Mouse (Mus musculus) kidney, embryonic 16.5 days (tissue): ENCODE results near the gene Pawr. TPM values are rescaled to one million over a fixed set of nuclear protein-coding genes. Genes with fewer than 3 reads are reported as not detected.
A peak's percentile ranks its signal among the peaks of the same experiment; 100 is the strongest.

ENCODE experiments used
- ATAC-seq: fragments of 200-750 bp; cut with Nextera tagmentation; 2 replicates; pipeline ENCODE4 v1.8.0; 2017; ENCODE audit warnings: moderate TSS enrichment; ENCODE audit not compliant: low FRiP score, low TSS enrichment
- H3K27ac ChIP-seq: fragments of 300-500 bp; sonication (generic); 2 replicates; pipeline ENCODE4 v1.5.1; 2014; ENCODE audit warnings: low read length
- H3K27me3 ChIP-seq: fragments of 300-500 bp; sonication (generic); 2 replicates; pipeline ENCODE4 v1.6.1; 2014; ENCODE audit warnings: low read length, control low read depth, mixed read lengths; ENCODE audit not compliant: insufficient read depth
- H3K36me3 ChIP-seq: fragments of 300-500 bp; sonication (generic); 2 replicates; pipeline ENCODE4 v1.6.1; 2014; ENCODE audit warnings: low read length, control low read depth, mixed read lengths; ENCODE audit not compliant: insufficient read depth
- H3K4me1 ChIP-seq: fragments of 300-500 bp; sonication (generic); 2 replicates; pipeline ENCODE4 v1.6.1; 2014; ENCODE audit warnings: low read length, control low read depth, mixed read lengths; ENCODE audit not compliant: insufficient read depth
- H3K4me2 ChIP-seq: fragments of 300-500 bp; sonication (generic); replicated peaks from 2 replicates; pipeline ENCODE4 v1.6.1; 2014; ENCODE audit warnings: low read depth, low read length
- H3K4me3 ChIP-seq: fragments of 300-500 bp; sonication (generic); 2 replicates; pipeline ENCODE4 v1.5.1; 2014; ENCODE audit warnings: mild to moderate bottlenecking, low read length
- H3K9ac ChIP-seq: fragments of 300-500 bp; sonication (generic); replicated peaks from 2 replicates; pipeline ENCODE4 v1.6.1; 2014; ENCODE audit warnings: low read length
- H3K9me3 ChIP-seq: fragments of 300-500 bp; sonication (generic); 2 replicates; pipeline ENCODE4 v1.6.1; 2016; ENCODE audit warnings: low read length, control low read depth
- WGBS: fragments of 180-500 bp; shearing (Covaris S2); extraction: QIAGEN DNeasy Blood & Tissue Kit; methylation state at CpG from one replicate; pipeline ENCODE4 v1.1.7; 2014; 5-methylcytosine and 5-hydroxymethylcytosine counted together
- polyA plus RNA-seq: library from polyadenylated mRNA; unstranded; fragments of >200 nt; fragmentation: Nextera tagmentation; extraction: Ambion mirVana; gene quantifications from 2 replicates; pipeline ENCODE4 v1.2.1, GENCODE M21; 2015

The Pawr gene
- polyA plus RNA-seq, 1 experiment from 2014 or later = 13.4 TPM

DNA sequence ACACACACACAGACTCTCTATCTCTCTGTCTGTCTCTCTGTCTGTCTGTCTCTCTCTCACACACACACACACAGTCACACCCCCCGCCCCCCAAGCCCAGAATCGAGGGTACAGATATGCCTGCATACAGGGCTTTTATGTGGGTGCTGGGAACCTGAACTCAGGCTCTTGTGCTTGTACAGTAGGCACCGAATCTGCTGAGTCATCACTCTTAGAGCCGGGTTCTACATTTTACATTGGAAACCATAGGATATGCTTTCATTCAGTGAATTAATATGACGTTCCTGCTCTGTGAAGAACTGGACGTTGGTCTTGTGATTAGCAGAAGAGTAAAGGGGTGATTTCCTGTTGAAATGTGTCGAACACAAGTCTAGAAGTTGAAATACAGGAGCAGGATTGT lies 45.4 kb downstream of the Pawr start:
- Histone ChIP-seq H3K4me3 (no peak overlapping the region), H3K36me3 (peaks cover 4% of the 10 kb centered on the region), H3K4me1 (no peaks in the 10 kb centered on the region), H3K27me3 (no peaks in the 10 kb centered on the region), H3K4me2 (no peak overlapping the region), H3K9ac (no peak overlapping the region), H3K9me3 (no peaks in the 10 kb centered on the region; the same call in 1 of the 2 replicates), H3K27ac (no peak overlapping the region)
- WGBS = 86% methylated on average over 7 of the region's 7 CpGs
- no peak for ATAC-seq

DNA sequence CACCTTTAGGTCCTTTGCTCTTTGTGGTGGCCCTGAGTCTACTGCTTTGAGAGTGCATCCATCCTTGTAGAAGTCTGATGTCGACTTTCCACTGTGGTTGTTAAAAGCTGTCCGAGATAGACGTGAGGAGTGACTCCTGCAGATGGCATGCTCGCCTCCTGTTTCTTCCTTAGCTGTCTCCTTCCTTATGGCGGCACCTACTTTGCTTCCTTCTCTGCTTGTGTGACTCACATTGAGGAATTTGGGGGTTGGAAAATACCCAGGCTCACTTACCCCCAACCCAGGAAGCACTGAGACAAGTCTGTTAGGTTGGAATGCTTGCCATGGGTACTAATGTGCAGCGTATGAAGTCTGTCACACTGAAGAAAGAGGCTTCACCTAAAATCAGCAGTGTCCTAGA lies 46.1 kb downstream of the Pawr start:
- Histone ChIP-seq H3K4me1 (no peaks in the 10 kb centered on the region), H3K36me3 (peaks cover 10% of the 10 kb centered on the region), H3K9me3 (no peaks in the 10 kb centered on the region; the same call in 1 of the 2 replicates), H3K4me3 (no peak overlapping the region), H3K9ac (no peak overlapping the region), H3K4me2 (no peak overlapping the region), H3K27ac (no peak overlapping the region), H3K27me3 (no peaks in the 10 kb centered on the region)
- WGBS = 86% methylated on average over 6 of the region's 6 CpGs
- no peak for ATAC-seq

DNA sequence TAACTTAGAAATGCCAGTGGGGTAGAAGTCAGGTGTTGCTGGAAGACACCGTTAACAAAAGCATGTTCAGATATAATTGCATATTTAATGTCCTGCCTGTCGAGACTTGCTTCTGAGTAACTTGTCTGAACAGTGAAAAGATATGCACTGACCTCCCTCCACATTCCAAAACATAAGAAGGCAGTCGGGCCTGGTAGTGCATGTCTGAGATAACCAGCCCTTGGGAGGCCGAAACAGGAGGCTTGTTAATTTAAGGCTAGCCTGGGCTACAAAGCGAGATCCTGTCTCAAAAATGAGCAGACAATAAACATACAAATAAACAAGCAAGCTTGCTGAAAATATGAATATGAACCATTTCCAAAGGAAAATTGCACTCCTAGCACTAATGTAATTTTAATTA lies 46.6 kb downstream of the Pawr start:
- Histone ChIP-seq H3K27ac (no peak overlapping the region), H3K9ac (no peak overlapping the region), H3K4me3 (no peak overlapping the region), H3K4me1 (no peaks in the 10 kb centered on the region), H3K27me3 (no peaks in the 10 kb centered on the region), H3K4me2 (no peak overlapping the region), H3K9me3 (no peaks in the 10 kb centered on the region; the same call in 1 of the 2 replicates), H3K36me3 (peaks cover 10% of the 10 kb centered on the region)
- 79% methylated on average over 5 of the region's 5 CpGs for WGBS
- no peak for ATAC-seq

GRCm38 (mm10) chr10:108380715-108381114 lies 48.8 kb downstream of the Pawr start:
- peaks cover 10% of the 10 kb centered on the region for H3K36me3 ChIP-seq
- H3K4me1 ChIP-seq = peaks cover 7% of the 10 kb centered on the region
- no peaks in the 10 kb centered on the region for H3K9me3 ChIP-seq
- no peak overlapping the region for H3K9ac ChIP-seq
- no peak overlapping the region for H3K4me3 ChIP-seq
- H3K4me2 ChIP-seq = no peak overlapping the region
- no peak overlapping the region for H3K27ac ChIP-seq
- no peaks in the 10 kb centered on the region for H3K27me3 ChIP-seq
- no peak for ATAC-seq
- WGBS = 92% methylated on average over 10 of the region's 10 CpGs

- no peak for ATAC-seq
- WGBS = 80% methylated on average over 9 of the region's 9 CpGs
- Histone ChIP-seq H3K4me1 (peaks cover 18% of the 10 kb centered on the region), H3K9ac (no peak overlapping the region), H3K27ac (no peak overlapping the region), H3K4me2 (no peak overlapping the region), H3K4me3 (no peak overlapping the region), H3K9me3 (no peaks in the 10 kb centered on the region), H3K36me3 (peaks cover 10% of the 10 kb centered on the region), H3K27me3 (no peaks in the 10 kb centered on the region)
Measured at GRCm38 (mm10) chr10:108384153-108384769, 52.3 kb downstream of the Pawr start.

GRCm38 (mm10) chr10:108385480-108385955 lies 53.6 kb downstream of the Pawr start:
- Histone ChIP-seq H3K9me3 (no peaks in the 10 kb centered on the region), H3K27me3 (no peaks in the 10 kb centered on the region), H3K27ac (peak overlapping the region; percentile 32), H3K36me3 (peaks cover 10% of the 10 kb centered on the region), H3K4me2 (no peak overlapping the region), H3K4me3 (no peak overlapping the region), H3K9ac (no peak overlapping the region; the same call in 1 of the 2 replicates), H3K4me1 (peaks cover 28% of the 10 kb centered on the region)
- 0 out of 2 replicates have a peak, but pooled peaks have one; percentile 21 for ATAC-seq
- WGBS = 24% methylated on average over 5 of the region's 5 CpGs

- H3K4me1 ChIP-seq = peaks cover 28% of the 10 kb centered on the region
- H3K27ac ChIP-seq = peak overlapping the region; percentile 5; the same call in 1 of the 2 replicates
- WGBS = 66% methylated on average over 8 of the region's 8 CpGs
Measured at GRCm38 (mm10) chr10:108388410-108388915, 56.5 kb downstream of the Pawr start.

GRCm38 (mm10) chr10:108389178-108389926 lies 57.4 kb downstream of the Pawr start:
- H3K4me1 ChIP-seq = peaks cover 28% of the 10 kb centered on the region
- H3K4me3 ChIP-seq = no peak overlapping the region
- peak overlapping the region; percentile 63; the same call in 1 of the 2 replicates for H3K27ac ChIP-seq
- no peaks in the 10 kb centered on the region for H3K27me3 ChIP-seq
- H3K4me2 ChIP-seq = no peak overlapping the region; the same call in 1 of the 2 replicates
- no peak overlapping the region for H3K9ac ChIP-seq
- no peaks in the 10 kb centered on the region for H3K9me3 ChIP-seq
- no peaks in the 10 kb centered on the region; the same call in 1 of the 2 replicates for H3K36me3 ChIP-seq
- 29% methylated on average over 5 of the region's 5 CpGs for WGBS
- no peak for ATAC-seq

More at GRCm38 (mm10) chr10:108388410-108388915, 56.5 kb downstream of the Pawr start:
- Histone ChIP-seq H3K27me3 (no peaks in the 10 kb centered on the region), H3K4me2 (no peak overlapping the region), H3K9ac (no peak overlapping the region), H3K36me3 (no peaks in the 10 kb centered on the region; the same call in 1 of the 2 replicates), H3K9me3 (no peaks in the 10 kb centered on the region), H3K4me3 (no peak overlapping the region)
- no peak for ATAC-seq

DNA sequence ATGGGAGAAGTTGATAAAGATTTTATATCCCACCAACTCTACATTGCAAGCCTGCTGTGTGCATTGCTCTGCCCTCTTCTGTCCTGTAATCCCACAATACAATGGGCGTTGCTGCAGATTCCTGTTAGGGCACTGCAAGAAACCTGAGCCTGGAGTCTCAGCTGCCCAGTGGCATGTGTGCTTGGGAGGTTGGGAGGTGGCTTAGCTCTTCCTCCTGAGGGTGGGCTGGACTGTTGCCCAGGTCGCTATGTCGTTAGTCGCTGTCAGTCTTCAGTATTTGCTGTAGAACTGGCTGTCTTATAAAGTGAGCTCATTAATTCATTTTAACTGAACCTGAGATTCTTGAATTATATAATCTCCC lies 58.0 kb downstream of the Pawr start:
- Histone ChIP-seq H3K4me2 (no peak overlapping the region), H3K4me3 (no peak overlapping the region), H3K27ac (no peak overlapping the region; the same call in 1 of the 2 replicates), H3K36me3 (no peaks in the 10 kb centered on the region; the same call in 1 of the 2 replicates), H3K27me3 (no peaks in the 10 kb centered on the region), H3K9me3 (no peaks in the 10 kb centered on the region), H3K9ac (no peak overlapping the region), H3K4me1 (peaks cover 28% of the 10 kb centered on the region)
- ATAC-seq = peak; percentile 85; the same call in 1 of the 2 replicates
- 3% methylated on average over 4 of the region's 4 CpGs for WGBS
